Comparison of ENCODE assay signal across 18 mouse cellular contexts in genomic region chr5:88644901-88645300, GRCm38 (mm10).
"Had no signal": no experiment of that assay in that cellular context is flagged by ENCODE, and none has a peak within 500 bp of the region (broad histone marks: within the 10 kb centered on the region; RNA-seq: fewer than 3 reads in every experiment).

No protein-coding gene starts in this region.

- H3K9me3 ChIP-seq: limb, embryonic 12.5 days; liver, embryonic 15.5 days; midbrain, embryonic 10.5 days; midbrain, embryonic 15.5 days; neural tube, embryonic 13.5 days had no signal

- H3K4me3 ChIP-seq: limb, embryonic 12.5 days; liver, embryonic 15.5 days; midbrain, embryonic 10.5 days; midbrain, embryonic 15.5 days; neural tube, embryonic 13.5 days had no signal

- H3K4me2 ChIP-seq: limb, embryonic 12.5 days; liver, embryonic 15.5 days; midbrain, embryonic 15.5 days; neural tube, embryonic 13.5 days had no signal

- ATAC-seq: hindbrain, embryonic 16.5 days; inflammation-experienced regulatory T-cells, adult 6 months; intestine, postnatal 0 days; midbrain, embryonic 15.5 days had no signal

- DNase-seq: layer of hippocampus, adult 9-11 months; layer of hippocampus, postnatal 36 days; liver; lung, adult 2 months; lung, postnatal 10 days; lung, postnatal 4 days; retina, postnatal 1 day; right cerebral cortex, postnatal 4 days; spleen, adult 18-20 months; thymus, postnatal 4 days had no signal

- H3K4me1 ChIP-seq: limb, embryonic 12.5 days; midbrain, embryonic 10.5 days; midbrain, embryonic 15.5 days; neural tube, embryonic 13.5 days had no signal

- H3K9ac ChIP-seq: limb, embryonic 12.5 days; liver, embryonic 15.5 days; midbrain, embryonic 15.5 days; neural tube, embryonic 13.5 days had no signal

- H3K27ac ChIP-seq: limb, embryonic 12.5 days; liver, embryonic 15.5 days; midbrain, embryonic 10.5 days; midbrain, embryonic 15.5 days; neural tube, embryonic 13.5 days had no signal

- H3K27me3 ChIP-seq: limb, embryonic 12.5 days; liver, embryonic 15.5 days; midbrain, embryonic 15.5 days; neural tube, embryonic 13.5 days had no signal
